Mouse (Mus musculus) kidney, embryonic 15.5 days (tissue): ENCODE results near the gene Mrm3. TPM values are rescaled to one million over a fixed set of nuclear protein-coding genes. Genes with fewer than 3 reads are reported as not detected.
A peak's percentile ranks its signal among the peaks of the same experiment; 100 is the strongest.

ENCODE experiments used
- ATAC-seq: fragments of 200-750 bp; cut with Nextera tagmentation; replicated peaks from 2 replicates; pipeline ENCODE4 v1.8.0; 2017; ENCODE audit warnings: moderate TSS enrichment; ENCODE audit not compliant: low FRiP score
- H3K27ac ChIP-seq: fragments of 300-500 bp; sonication (generic); 2 replicates; pipeline ENCODE4 v1.5.1; 2015; ENCODE audit warnings: mild to moderate bottlenecking, inconsistent platforms
- H3K27me3 ChIP-seq: fragments of 300-500 bp; sonication (generic); 2 replicates; pipeline ENCODE4 v1.6.1; 2015; ENCODE audit warnings: inconsistent platforms
- H3K36me3 ChIP-seq: fragments of 300-500 bp; sonication (generic); 2 replicates; pipeline ENCODE4 v1.6.1; 2015; ENCODE audit warnings: inconsistent platforms
- H3K4me1 ChIP-seq: fragments of 300-500 bp; sonication (generic); 2 replicates; pipeline ENCODE4 v1.6.1; 2015; ENCODE audit warnings: inconsistent platforms
- H3K4me2 ChIP-seq: fragments of 300-500 bp; sonication (generic); 2 replicates; pipeline ENCODE4 v1.6.1; 2015; ENCODE audit warnings: moderate library complexity, mild to moderate bottlenecking, inconsistent platforms
- H3K4me3 ChIP-seq: fragments of 300-500 bp; sonication (generic); replicated peaks from 2 replicates; pipeline ENCODE4 v1.5.1; 2015; ENCODE audit warnings: mild to moderate bottlenecking, inconsistent platforms
- H3K9ac ChIP-seq: fragments of 300-500 bp; sonication (generic); 2 replicates; pipeline ENCODE4 v1.6.1; 2015; ENCODE audit warnings: mild to moderate bottlenecking, inconsistent platforms
- H3K9me3 ChIP-seq: fragments of 300-500 bp; sonication (generic); replicated peaks from 2 replicates; pipeline ENCODE4 v1.6.1; 2016; ENCODE audit warnings: inconsistent platforms
- WGBS: fragments of 180-500 bp; shearing (Covaris S2); methylation state at CpG from one replicate; pipeline ENCODE4 v1.1.7; 2015; ENCODE audit warnings: mixed read lengths; 5-methylcytosine and 5-hydroxymethylcytosine counted together
- polyA plus RNA-seq: library from polyadenylated mRNA; unstranded; fragments of >200 nt; fragmentation: Nextera tagmentation; extraction: Ambion mirVana; gene quantifications from 2 replicates; pipeline ENCODE4 v1.2.1, GENCODE M21; 2015

Mrm3 gene
- polyA plus RNA-seq, 1 experiment from 2014 or later = 26.3 TPM

DNA sequence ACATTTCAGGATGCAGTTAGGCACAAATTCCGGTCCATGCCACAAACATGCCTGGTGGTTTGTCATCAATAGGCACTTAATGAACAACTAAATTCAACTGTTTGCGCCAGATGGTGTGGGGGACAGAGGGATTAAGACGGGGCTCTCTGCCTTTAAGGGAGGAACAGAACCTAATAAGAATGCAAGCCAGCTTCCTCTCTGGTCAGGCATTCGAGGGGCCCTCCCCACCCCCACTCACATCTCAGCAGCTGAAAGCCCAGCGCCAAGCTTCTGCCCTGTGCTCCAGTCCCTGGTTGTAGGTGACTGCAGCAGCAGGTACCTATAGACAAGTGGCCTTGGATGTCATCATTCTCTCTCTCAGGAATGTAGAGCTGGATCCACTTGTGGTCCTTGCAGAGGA lies 50.6 kb downstream of the Mrm3 start:
- WGBS = 54% methylated on average over 5 of the region's 5 CpGs
- no peak overlapping the region for H3K4me3 ChIP-seq
- no peak for ATAC-seq
- H3K27ac ChIP-seq = peak overlapping the region; percentile 90
- no peaks in the 10 kb centered on the region for H3K36me3 ChIP-seq
- H3K27me3 ChIP-seq = no peaks in the 10 kb centered on the region
- H3K9ac ChIP-seq = no peak overlapping the region
- peaks cover 71% of the 10 kb centered on the region for H3K4me1 ChIP-seq
- no peak overlapping the region for H3K4me2 ChIP-seq
- H3K9me3 ChIP-seq = no peaks in the 10 kb centered on the region

DNA sequence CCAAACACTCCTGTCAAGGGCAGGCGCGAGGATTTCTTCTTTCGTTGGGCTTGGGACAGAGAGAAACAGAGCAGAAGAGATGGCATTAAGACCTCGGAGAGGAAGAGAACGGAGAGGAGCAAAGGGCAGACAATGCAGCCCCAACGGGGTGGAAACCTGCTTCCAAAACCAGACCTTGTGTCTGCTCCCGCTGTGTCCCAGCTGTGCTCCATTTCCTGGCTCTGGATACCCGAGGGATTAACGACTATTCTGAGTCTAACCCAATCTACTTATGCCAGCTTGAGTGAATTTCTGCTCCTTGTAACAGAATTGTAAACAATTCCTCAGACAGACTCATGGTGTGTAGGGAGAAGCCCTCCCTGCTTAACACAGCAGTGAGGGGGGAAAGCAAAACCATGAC lies 51.3 kb downstream of the Mrm3 start:
- Histone ChIP-seq H3K4me3 (no peak overlapping the region), H3K27me3 (no peaks in the 10 kb centered on the region), H3K36me3 (no peaks in the 10 kb centered on the region), H3K9ac (no peak overlapping the region), H3K4me2 (no peak overlapping the region), H3K4me1 (peaks cover 67% of the 10 kb centered on the region), H3K27ac (peak overlapping the region; percentile 43; the same call in 1 of the 2 replicates), H3K9me3 (no peaks in the 10 kb centered on the region)
- 41% methylated on average over 9 of the region's 9 CpGs for WGBS
- ATAC-seq = no peak

DNA sequence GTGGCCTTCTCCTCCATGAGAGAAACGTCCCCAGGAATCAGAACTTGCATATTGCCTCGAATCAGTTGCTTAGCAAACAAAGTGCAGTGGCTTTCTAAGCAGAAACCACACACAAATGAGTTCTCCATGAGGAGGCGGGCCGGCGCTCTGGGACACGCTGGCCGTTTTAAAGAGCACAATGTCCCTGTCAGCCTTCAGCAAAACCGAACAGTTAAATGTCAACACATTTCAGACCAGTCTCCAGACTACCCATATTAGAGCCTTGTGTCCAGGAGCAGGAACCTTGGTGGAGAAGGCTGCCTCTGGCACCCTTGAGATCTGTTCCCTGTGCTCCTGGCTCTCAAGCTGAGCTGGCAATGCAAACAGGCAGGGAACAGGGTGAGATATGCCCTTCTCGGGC lies 53.7 kb downstream of the Mrm3 start:
- no peak for ATAC-seq
- Histone ChIP-seq H3K9ac (no peak overlapping the region), H3K27me3 (no peaks in the 10 kb centered on the region), H3K4me1 (peaks cover 63% of the 10 kb centered on the region), H3K4me3 (no peak overlapping the region), H3K36me3 (no peaks in the 10 kb centered on the region), H3K9me3 (no peaks in the 10 kb centered on the region), H3K4me2 (no peak overlapping the region), H3K27ac (no peak overlapping the region)
- 79% methylated on average over 9 of the region's 9 CpGs for WGBS

DNA sequence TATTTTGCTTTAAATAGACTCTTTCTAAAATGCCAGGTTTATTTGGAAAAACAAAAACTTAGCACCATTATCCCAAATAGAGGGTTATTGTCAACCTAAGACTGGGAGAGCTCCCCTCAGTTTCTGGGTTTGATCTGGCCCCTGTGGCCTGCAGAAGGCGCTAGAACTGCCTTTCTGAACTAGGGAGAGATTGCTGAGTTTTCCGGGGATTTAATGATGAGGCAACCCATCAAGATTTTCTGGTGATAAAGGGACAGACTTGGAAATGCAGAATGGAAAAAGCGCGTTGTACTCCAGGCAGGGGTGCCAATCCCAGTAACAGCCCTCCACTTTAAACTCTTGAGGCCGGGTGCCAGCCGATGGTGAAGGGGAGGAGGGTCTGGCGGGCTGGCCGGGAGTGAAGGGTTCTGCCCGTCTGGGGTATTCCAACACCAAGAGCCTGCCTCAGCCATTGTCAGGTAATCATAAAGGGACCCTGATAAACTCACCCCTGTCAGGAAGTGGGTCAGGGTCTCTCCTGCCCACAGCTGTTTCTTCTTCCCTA lies 55.0 kb downstream of the Mrm3 start:
- Histone ChIP-seq H3K9ac (no peak overlapping the region), H3K36me3 (no peaks in the 10 kb centered on the region), H3K27ac (no peak overlapping the region), H3K9me3 (no peaks in the 10 kb centered on the region), H3K4me1 (peaks cover 59% of the 10 kb centered on the region), H3K4me2 (no peak overlapping the region), H3K4me3 (no peak overlapping the region), H3K27me3 (no peaks in the 10 kb centered on the region)
- no peak for ATAC-seq
- WGBS = 63% methylated on average over 9 of the region's 9 CpGs

Other genes with a start within 250 kb of the Mrm3 start
- gene 1700016K19Rik, start 243.8 kb upstream of the Mrm3 start, polyA plus RNA-seq = 0.40 TPM in 1 of 2 replicates, not detected in the other
- 27.7 and 30.6 TPM in 2 replicates for gene Rflnb, start 215.9 kb upstream of the Mrm3 start, polyA plus RNA-seq
- gene Vps53, start 64.1 kb upstream of the Mrm3 start, polyA plus RNA-seq = 36.6 and 41.7 TPM in 2 replicates
- gene Fam57a, start 64.0 kb upstream of the Mrm3 start, polyA plus RNA-seq = 27.0 and 29.0 TPM in 2 replicates
- 0.97 and 1.5 TPM in 2 replicates for gene Dbil5, start 26.1 kb upstream of the Mrm3 start, polyA plus RNA-seq
- 28.3 and 37.7 TPM in 2 replicates for gene Gemin4, start 26.1 kb upstream of the Mrm3 start, polyA plus RNA-seq
- gene Glod4, start within 50 bp of the Mrm3 start, polyA plus RNA-seq = 141 and 144 TPM in 2 replicates
- gene Nxn, start 155.4 kb downstream of the Mrm3 start, polyA plus RNA-seq = 30.2 and 33.1 TPM in 2 replicates
- gene Timm22, start 163.2 kb downstream of the Mrm3 start, polyA plus RNA-seq = 105 and 111 TPM in 2 replicates